Mouse (Mus musculus) kidney, adult 2 months (tissue): ENCODE data around the gene Stag1.

ENCODE experiments used
- CTCF ChIP-seq: fragments of 200-500 bp; conservative IDR thresholded peaks from 2 replicates; pipeline ENCODE4 v1.5.1; 2011; ENCODE audit warnings: low read depth, mild to moderate bottlenecking, control low read depth, low read length, moderate library complexity, mixed read lengths; ENCODE audit not compliant: insufficient read depth, insufficient read length
- POLR2A ChIP-seq: fragments of 200-500 bp; IDR thresholded peaks from one replicate; pipeline ENCODE4 v1.6.1; 2011; ENCODE audit warnings: low read depth, low read length, control low read depth

DNA sequence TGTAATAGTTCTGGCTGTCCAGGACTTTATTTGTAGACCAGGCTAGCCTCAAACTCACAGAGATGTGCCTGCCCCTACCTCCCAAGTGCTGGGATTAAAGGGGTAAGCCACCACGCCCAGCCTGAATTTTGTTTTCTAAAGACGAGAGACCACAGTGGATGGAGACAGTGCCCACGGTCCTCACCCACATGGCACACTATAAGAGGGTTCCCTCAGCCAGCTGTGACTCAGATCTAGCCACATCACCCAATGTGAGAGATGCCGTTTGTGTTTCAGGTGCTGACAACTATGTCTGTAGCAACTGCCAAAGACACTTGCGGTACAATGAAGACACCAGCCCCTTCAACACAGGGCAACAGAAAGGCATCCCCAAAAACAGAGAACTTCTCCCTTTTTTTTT, 389.4 kb downstream of the Stag1 start:
- TF ChIP-seq CTCF, result no peak
- TF ChIP-seq POLR2A, result no peak
